Mouse (Mus musculus) stomach, postnatal 0 days (tissue): Measurements from ENCODE around the gene Camsap1. TPM values are rescaled to one million over a fixed set of nuclear protein-coding genes. Genes with fewer than 3 reads are reported as not detected.

ENCODE experiments used
- ATAC-seq: fragments of 200-750 bp; cut with Nextera tagmentation; 2 replicates; pipeline ENCODE4 v1.8.0; 2017; ENCODE audit not compliant: low FRiP score, low TSS enrichment
- DNase-seq: peaks from one replicate; pipeline ENCODE4 v3.0.0-alpha.2; 2016; ENCODE audit warnings: low spot score
- H3K27ac ChIP-seq: fragments of 300-500 bp; sonication (generic); replicated peaks from 2 replicates; pipeline ENCODE4 v1.5.1; 2014; ENCODE audit warnings: mild to moderate bottlenecking, control low read depth
- H3K27me3 ChIP-seq: fragments of 300-500 bp; sonication (generic); 2 replicates; pipeline ENCODE4 v1.6.1; 2014; ENCODE audit warnings: low read length; ENCODE audit not compliant: control insufficient read depth, insufficient read depth
- H3K36me3 ChIP-seq: fragments of 300-500 bp; sonication (generic); 2 replicates; pipeline ENCODE4 v1.6.1; 2014; ENCODE audit warnings: low read length, mixed read lengths; ENCODE audit not compliant: control insufficient read depth, insufficient read depth
- H3K4me1 ChIP-seq: fragments of 300-500 bp; sonication (generic); replicated peaks from 2 replicates; pipeline ENCODE4 v1.6.1; 2014; ENCODE audit warnings: antibody characterized with exemption; ENCODE audit not compliant: control insufficient read depth, insufficient read depth
- H3K4me2 ChIP-seq: fragments of 300-500 bp; sonication (generic); replicated peaks from 2 replicates; pipeline ENCODE4 v1.6.1; 2014; ENCODE audit warnings: low read depth, mild to moderate bottlenecking, control low read depth, moderate library complexity
- H3K4me3 ChIP-seq: fragments of 300-500 bp; sonication (generic); 2 replicates; pipeline ENCODE4 v1.5.1; 2014; ENCODE audit warnings: low read depth, low read length, control low read depth
- H3K9ac ChIP-seq: fragments of 300-500 bp; sonication (generic); 2 replicates; pipeline ENCODE4 v1.6.1; 2014; ENCODE audit warnings: mild to moderate bottlenecking, low read length, control low read depth, mixed read lengths
- H3K9me3 ChIP-seq: fragments of 300-500 bp; sonication (generic); 2 replicates; pipeline ENCODE4 v1.6.1; 2016; ENCODE audit warnings: low read length; ENCODE audit not compliant: control insufficient read depth
- CTCF ChIP-seq: IDR thresholded peaks from 2 replicates; pipeline ENCODE4 v1.5.1; 2016; ENCODE audit warnings: antibody characterized with exemption, low read depth, mild to moderate bottlenecking, moderate library complexity
- EP300 ChIP-seq: optimal IDR thresholded peaks from 2 replicates; pipeline ENCODE3; 2016; ENCODE audit warnings: antibody characterized with exemption
- WGBS: fragments of 180-500 bp; shearing (Covaris S2); extraction: QIAGEN DNeasy Blood & Tissue Kit; methylation state at CpG from one replicate; pipeline ENCODE4 v1.1.7; 2014; 5-methylcytosine and 5-hydroxymethylcytosine counted together
- polyA plus RNA-seq: library from polyadenylated mRNA; unstranded; fragments of >200 nt; fragmentation: Nextera tagmentation; extraction: Ambion mirVana; gene quantifications from 2 replicates; pipeline ENCODE4 v1.2.1, GENCODE M21; 2015

Gene Camsap1
- polyA plus RNA-seq, result 4.2 and 6.5 TPM in 2 replicates

DNA sequence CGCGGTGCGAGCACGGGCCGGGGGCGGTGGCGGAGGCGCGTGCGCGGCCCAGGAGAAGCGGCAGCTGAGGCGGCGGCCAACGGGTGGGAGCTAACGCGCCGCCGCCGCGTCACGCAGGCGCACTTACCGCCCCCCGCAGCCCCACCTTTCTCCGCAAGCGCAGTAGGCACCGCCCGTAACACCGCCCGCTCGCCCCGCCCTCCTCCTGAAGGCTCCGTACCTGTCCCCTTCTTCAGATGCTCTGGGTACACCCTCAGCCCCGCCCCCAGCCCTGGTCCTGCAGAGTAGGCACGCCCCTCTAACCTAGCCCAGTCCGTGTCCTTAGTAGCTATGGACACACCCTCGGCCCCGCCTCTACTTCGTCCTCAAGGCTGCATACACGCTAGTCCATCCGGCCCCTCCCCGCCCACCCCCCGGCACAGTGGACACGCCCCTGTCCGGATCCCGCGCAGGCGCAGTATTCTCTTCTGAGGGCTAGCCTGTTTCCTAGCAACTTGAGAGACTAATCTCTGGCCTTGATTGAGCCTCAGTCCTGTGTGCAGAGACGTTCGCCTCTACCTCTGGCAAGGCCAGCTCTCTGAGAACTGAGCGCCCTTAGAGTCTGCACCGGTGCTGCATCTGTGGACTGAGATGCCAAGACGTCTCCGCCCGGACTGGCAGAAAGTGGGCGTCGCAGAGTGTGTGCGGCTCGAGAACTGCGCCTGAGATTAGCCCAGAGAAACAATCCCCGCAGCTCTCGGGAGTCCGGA lies at the start of gene Camsap1:
Gene Camsap1, minus strand, starts transcription at position 124 of the 749 bp plus-strand sequence.
- ATAC-seq, result peak; percentile 100

DNA sequence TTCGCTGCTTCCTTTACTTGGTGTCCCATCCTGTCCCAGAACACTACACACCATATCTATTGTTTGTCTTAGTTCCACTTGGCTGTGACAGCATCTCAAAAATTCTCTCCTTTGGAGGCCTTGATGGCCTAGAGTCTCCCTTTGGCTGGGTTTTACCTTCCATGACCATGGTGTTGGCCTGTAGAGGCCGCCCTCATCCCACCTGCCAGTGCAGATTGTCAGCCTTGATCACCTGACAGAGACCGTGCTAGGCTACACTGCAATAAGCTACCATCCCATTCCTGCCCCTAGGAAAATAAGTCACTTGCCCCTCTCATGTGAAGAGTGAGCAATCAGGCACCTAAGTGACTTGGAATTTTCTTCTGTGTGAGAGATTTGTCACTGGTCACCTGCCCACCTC lies 47.2 kb upstream of the Camsap1 start:
- DNase-seq (peak; percentile 44), ATAC-seq (0 out of 2 replicates have a peak, but pooled peaks have one; percentile 51)
- Histone ChIP-seq H3K27ac (no peak overlapping the region), H3K9me3 (no peaks in the 10 kb centered on the region), H3K36me3 (no peaks in the 10 kb centered on the region), H3K4me1 (no peaks in the 10 kb centered on the region), H3K4me3 (no peak overlapping the region), H3K9ac (no peak overlapping the region), H3K27me3 (no peaks in the 10 kb centered on the region), H3K4me2 (no peak overlapping the region)
- WGBS, result 41% methylated on average over 3 of the region's 3 CpGs
- TF ChIP-seq EP300 (no peak), CTCF (peak; percentile 72)

More for the DNA sequence above, at the start of gene Camsap1:
- Histone ChIP-seq H3K4me1 (peaks cover 3% of the 10 kb centered on the region; the same call in 1 of the 2 replicates), H3K9me3 (no peaks in the 10 kb centered on the region), H3K9ac (peak within 1 kb of the TSS; percentile 93), H3K36me3 (no peaks in the 10 kb centered on the region), H3K27ac (peak within 1 kb of the TSS; percentile 84), H3K27me3 (no peaks in the 10 kb centered on the region), H3K4me2 (peak within 1 kb of the TSS; percentile 92), H3K4me3 (peak within 1 kb of the TSS; percentile 91)
- DNase-seq, result peak; percentile 100
- WGBS, result under 1% methylated on average over 31 of the region's 64 CpGs
- no peak for TF ChIP-seq CTCF
- TF ChIP-seq EP300, result no peak

DNA sequence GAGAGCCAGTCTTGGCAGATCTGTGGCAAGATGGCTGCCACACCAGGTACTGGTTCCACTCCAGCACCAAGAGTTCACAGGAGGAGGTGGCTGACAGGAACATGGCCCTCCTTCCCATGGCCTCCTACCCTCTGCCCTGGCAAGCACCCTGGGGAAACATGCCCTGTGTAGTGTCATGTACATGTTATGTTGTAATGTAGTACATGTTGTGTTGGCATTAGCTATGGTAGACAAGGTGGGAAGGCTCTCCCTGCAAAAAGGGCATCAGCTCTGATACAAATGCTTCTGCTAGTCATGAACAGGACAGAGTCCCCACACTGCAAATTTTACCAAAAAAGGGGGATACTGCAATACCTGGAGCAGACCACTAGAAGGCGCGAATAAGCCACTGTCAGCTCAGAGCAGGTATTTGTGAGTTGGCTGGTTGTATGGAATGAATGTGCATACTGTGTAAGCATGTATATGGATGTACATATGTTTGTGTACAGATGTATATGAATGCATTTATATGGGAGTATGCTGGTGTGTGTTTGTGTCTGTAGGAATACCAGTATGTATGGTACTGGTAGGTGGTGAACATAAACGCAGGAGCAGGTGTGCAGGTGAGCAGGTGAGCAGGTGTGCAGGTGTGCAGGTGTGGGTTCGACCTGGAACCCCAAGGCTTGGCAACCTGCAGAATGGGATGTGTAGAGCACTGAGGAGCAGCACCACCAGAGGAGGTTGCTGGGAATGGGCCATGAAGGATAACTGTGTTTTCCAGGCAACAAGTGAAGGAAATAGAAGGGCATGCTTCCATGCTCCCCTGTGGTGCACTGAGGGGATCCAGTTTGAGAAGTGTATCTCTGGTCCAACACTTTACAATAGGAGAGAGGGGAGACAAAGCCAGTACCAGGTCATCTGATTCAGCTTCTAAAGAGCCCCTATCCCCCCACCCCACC lies 41.3 kb upstream of the Camsap1 start:
- no peaks in the 10 kb centered on the region for H3K9me3 ChIP-seq
- no peaks in the 10 kb centered on the region for H3K36me3 ChIP-seq
- H3K4me1 ChIP-seq, result peaks cover 8% of the 10 kb centered on the region; the same call in 1 of the 2 replicates
- DNase-seq (peak; percentile 32), ATAC-seq (no peak)
- no peaks in the 10 kb centered on the region for H3K27me3 ChIP-seq
- 31% methylated on average over 4 of the region's 4 CpGs for WGBS
- no peak overlapping the region for H3K4me2 ChIP-seq
- H3K27ac ChIP-seq, result no peak overlapping the region
- no peak for TF ChIP-seq EP300
- peak; percentile 95 for TF ChIP-seq CTCF
- no peak overlapping the region for H3K4me3 ChIP-seq
- H3K9ac ChIP-seq, result no peak overlapping the region

DNA sequence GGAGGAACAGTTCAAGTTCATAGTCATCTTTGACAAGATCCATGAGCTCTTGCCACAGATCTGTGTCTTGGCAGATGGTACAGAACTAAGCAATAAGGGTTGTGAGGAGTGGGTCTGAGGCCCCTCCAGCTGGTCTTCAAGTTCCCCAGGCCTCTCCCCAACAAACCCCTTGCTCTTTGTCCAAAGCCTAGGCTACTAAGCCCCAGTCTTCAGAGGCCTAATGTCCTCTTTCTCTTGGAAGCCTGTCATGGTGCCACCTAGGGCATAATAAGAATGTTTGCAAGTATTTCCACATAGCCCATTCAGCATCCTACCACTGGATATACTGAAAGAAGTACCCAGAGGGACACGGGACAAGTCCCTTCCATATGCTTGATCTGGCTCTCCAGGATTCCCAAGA lies 39.5 kb upstream of the Camsap1 start:
- WGBS, result 81% methylated on average over 1 of the region's 1 CpGs
- H3K27ac ChIP-seq, result no peak overlapping the region
- no peak for ATAC-seq

DNA sequence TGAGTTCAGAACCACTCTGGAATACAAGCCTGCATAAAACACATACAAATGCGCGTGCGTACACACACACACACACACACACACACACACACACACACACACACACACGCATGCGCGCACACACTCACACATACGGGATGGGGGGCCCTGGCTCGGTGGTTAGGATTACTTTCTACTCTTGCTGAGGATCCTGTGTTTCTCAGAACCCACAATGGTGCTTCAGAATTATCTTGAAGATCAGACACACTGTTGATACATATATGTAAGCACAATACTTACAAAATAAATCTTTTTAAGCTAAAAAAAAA lies 39.1 kb upstream of the Camsap1 start:
- ATAC-seq (no peak), DNase-seq (no peak)
- Histone ChIP-seq H3K27me3 (no peaks in the 10 kb centered on the region), H3K9ac (no peak overlapping the region), H3K4me2 (peak overlapping the region; percentile 82; the same call in 1 of the 2 replicates), H3K9me3 (no peaks in the 10 kb centered on the region), H3K4me1 (peaks cover 8% of the 10 kb centered on the region; the same call in 1 of the 2 replicates), H3K36me3 (no peaks in the 10 kb centered on the region), H3K27ac (peak overlapping the region; percentile 91; the same call in 1 of the 2 replicates), H3K4me3 (no peak overlapping the region)
- WGBS, result 79% methylated on average over 8 of the region's 8 CpGs
- TF ChIP-seq CTCF (no peak), EP300 (no peak)

More for the DNA sequence above, 39.5 kb upstream of the Camsap1 start:
- no peak for DNase-seq
- no peaks in the 10 kb centered on the region for H3K27me3 ChIP-seq
- H3K4me2 ChIP-seq, result no peak overlapping the region
- no peaks in the 10 kb centered on the region for H3K36me3 ChIP-seq
- TF ChIP-seq CTCF (no peak), EP300 (no peak)
- H3K4me3 ChIP-seq, result no peak overlapping the region
- H3K9me3 ChIP-seq, result no peaks in the 10 kb centered on the region
- peaks cover 8% of the 10 kb centered on the region; the same call in 1 of the 2 replicates for H3K4me1 ChIP-seq
- H3K9ac ChIP-seq, result no peak overlapping the region
